Mouse (Mus musculus): Measurements from ENCODE around the gene Nup62.

Gene Nup62

GRCm38 (mm10) chr7:44850146-44850545 lies 34.3 kb downstream of the Nup62 start:
- DNase-seq, result no peak

- DNase-seq, result peak; percentile 60
These were observed 35.1 kb downstream of the Nup62 start for GRCm38 (mm10) chr7:44850789-44851624.

GRCm38 (mm10) chr7:44851625-44852234 lies 35.8 kb downstream of the Nup62 start:
- no peak for DNase-seq

- peak; percentile 70 for DNase-seq
These were observed 36.6 kb downstream of the Nup62 start for GRCm38 (mm10) chr7:44852259-44853027.

- DNase-seq, result peak; percentile 62
These were observed 37.2 kb downstream of the Nup62 start for GRCm38 (mm10) chr7:44853065-44853464.

- peak; percentile 75 for DNase-seq
These were observed 37.9 kb downstream of the Nup62 start for GRCm38 (mm10) chr7:44853596-44854355.

- DNase-seq, result peak; percentile 84
These were observed 38.6 kb downstream of the Nup62 start for GRCm38 (mm10) chr7:44854356-44855031.

- DNase-seq, result no peak
These were observed 39.1 kb downstream of the Nup62 start for GRCm38 (mm10) chr7:44855036-44855435.

- peak; percentile 50 for DNase-seq
These were observed 40.5 kb downstream of the Nup62 start for GRCm38 (mm10) chr7:44856265-44856916.

- peak; percentile 86 for DNase-seq
These were observed 41.2 kb downstream of the Nup62 start, which contains the start of gene Pnkp for GRCm38 (mm10) chr7:44857042-44857552. Gene Pnkp, plus strand, starts transcription at chr7:44857139.

GRCm38 (mm10) chr7:44857905-44858304 lies 42.0 kb downstream of the Nup62 start:
- DNase-seq, result peak; percentile 72

- DNase-seq, result peak; percentile 59
These were observed 44.0 kb downstream of the Nup62 start for GRCm38 (mm10) chr7:44859896-44860295.

GRCm38 (mm10) chr7:44860576-44861428 lies 44.9 kb downstream of the Nup62 start:
- peak; percentile 68 for DNase-seq

- DNase-seq, result peak; percentile 64
These were observed 45.5 kb downstream of the Nup62 start for GRCm38 (mm10) chr7:44861429-44861816.

- DNase-seq, result no peak
These were observed 46.5 kb downstream of the Nup62 start for GRCm38 (mm10) chr7:44862434-44862833.

GRCm38 (mm10) chr7:44863210-44863609 lies 47.3 kb downstream of the Nup62 start:
- peak; percentile 52 for DNase-seq

- no peak for DNase-seq
These were observed 48.1 kb downstream of the Nup62 start for GRCm38 (mm10) chr7:44863982-44864494.

GRCm38 (mm10) chr7:44864595-44865542 lies 49.0 kb downstream of the Nup62 start:
- DNase-seq, result peak; percentile 69

All from cerebellum, adult 11-12 months (tissue).